Mouse (Mus musculus): ENCODE data around the gene Bach1.

DNA sequence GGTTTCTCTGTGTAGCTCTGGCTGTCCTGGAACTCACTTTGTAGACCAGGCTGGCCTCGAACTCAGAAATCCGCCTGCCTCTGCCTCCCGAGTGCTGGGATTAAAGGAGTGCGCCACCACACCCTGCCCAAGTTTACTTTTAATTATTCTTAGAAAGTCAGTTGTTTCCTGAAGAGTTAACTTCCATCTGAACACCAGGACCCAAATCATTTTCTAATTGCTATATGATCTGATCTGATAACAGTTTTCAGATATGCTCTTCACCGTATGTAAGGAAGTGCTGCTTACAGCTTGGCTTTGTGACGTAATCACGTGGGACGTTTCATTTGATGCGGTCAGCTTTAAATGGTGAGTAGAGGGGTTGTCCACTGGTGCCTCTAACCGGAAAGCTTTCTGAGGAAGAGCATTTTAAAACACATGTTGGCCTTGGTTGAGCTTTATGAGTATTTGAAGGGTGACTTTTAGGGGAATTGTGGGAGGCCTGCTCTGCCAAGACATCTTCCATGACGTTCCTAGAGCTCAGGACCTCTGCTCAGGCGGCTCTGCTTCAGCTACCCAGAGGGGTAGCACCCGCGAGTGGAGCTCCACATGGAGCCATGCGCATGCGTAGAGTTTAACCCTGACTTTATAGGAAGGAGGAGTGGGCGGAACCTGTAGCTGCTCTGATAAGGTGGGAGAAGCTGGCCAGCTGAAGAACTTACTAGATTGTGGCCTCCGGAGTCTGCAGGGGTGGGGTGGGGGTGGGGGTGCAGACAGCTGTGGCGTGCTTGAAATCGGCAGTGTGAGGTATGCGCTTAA is 39.3 kb downstream of the Bach1 start:
- no peak for TF ChIP-seq CTCF (IDR thresholded peaks at IDR 0.05; ENCODE audit: insufficient read depth, low read depth, low read length)
- TF ChIP-seq POLR2A (IDR thresholded peaks at IDR 0.05; ENCODE audit: insufficient read depth, low read depth, low read length), result no peak

All from olfactory bulb, adult 2 months (tissue).